Mouse (Mus musculus) embryo, embryonic 11.5 days (tissue): Measurements from ENCODE around the gene Syngr3.

Experiments
- DNase-seq: peaks from one replicate; pipeline ENCODE4 v3.0.0-alpha.2; 2012; ENCODE audit warnings: low read depth, low spot score

Syngr3 gene

GRCm38 (mm10) chr17:24644875-24645721 is 44.7 kb downstream of the Syngr3 start:
- DNase-seq: no peak

- DNase-seq: no peak
These were observed 45.6 kb downstream of the Syngr3 start for GRCm38 (mm10) chr17:24644030-24644715.

DNA sequence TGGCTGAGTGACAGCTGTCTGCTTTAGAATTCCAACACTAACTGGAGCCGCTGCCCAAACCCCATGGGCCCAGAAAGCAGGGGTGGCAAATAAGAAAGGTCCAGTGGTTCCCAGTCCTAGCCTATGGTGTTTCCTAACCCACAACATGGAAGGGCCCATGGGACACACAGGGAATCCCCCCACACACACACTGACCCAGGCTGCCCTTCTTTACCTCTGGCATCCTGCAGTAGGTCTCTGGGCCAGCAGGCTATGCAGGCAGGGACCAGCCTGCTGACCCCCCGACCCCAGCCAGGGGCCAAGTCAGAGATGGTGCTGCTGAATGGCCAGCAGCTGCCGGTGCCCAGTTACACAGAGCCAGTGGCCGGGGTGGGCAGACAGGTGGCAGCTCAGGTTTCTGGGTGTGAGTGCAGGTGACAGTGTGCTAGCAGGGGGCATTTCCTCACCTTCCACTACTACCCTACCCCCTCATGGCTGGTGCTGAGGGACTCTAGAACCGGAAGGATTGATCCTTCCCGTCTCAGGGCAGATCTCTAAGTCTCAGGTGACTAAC is 46.9 kb downstream of the Syngr3 start:
- DNase-seq: no peak

GRCm38 (mm10) chr17:24641944-24642343 is 47.8 kb downstream of the Syngr3 start:
- DNase-seq: no peak

DNA sequence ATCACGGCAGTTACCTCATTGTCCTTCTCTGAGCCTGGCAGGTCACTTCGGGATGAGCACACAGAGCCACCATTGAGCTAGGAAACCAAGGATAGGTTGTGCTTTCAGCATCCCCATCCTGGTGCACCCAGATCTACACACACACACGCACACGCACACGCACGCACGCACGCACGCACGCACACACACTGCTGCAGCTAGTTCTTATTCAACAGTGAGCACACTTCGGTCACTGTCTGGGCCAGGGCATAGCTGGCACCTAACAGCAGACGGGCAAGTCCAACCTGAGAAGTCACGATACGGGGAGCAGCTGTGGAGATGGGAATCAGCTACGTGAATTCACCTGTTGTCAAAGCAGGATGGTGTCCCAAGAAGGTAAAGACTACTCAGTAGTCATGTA is 49.2 kb downstream of the Syngr3 start:
- DNase-seq: no peak

- no peak for DNase-seq
These were observed 49.6 kb downstream of the Syngr3 start for GRCm38 (mm10) chr17:24640119-24640518.

DNA sequence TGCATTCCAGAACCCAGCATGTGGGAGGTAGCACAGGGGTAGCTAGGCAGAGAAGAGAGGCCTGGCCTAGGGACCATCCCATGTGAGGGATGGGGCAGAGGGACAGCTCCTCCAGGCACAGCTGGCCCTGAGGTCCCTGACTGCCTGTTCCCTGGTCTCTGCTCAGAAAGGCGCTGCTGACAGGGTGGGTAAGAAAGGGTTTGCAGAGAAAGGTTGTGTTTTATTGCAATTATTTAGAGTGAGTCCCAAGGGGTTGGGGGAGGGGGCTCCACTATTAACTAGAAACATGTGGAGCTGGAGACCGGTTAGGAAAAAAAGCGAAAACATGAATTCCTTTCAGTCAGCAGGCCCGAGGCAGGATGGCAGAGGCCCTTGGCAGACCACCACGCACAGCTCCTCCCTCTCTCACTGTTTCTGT is 50.2 kb downstream of the Syngr3 start:
- DNase-seq: no peak

DNA sequence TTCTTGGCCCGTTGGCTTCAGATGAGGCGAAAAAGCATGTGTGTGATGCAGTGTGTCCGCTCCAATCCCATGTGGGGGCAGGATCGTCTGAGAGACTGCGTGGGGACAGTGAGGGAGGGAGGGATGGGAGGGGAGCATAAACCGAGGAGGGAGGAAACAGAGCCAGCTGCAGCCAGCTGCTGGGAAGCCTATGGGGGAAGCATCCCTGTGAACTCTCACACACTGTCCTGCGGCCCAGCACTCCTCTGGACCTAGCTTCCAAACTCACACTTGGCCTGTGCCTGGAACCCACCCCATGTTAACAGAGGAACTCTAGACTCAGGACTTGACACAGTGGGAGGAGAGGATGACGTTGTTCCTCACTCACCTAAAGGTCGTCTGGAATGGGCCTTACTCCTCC is 50.9 kb downstream of the Syngr3 start:
- no peak for DNase-seq

DNA sequence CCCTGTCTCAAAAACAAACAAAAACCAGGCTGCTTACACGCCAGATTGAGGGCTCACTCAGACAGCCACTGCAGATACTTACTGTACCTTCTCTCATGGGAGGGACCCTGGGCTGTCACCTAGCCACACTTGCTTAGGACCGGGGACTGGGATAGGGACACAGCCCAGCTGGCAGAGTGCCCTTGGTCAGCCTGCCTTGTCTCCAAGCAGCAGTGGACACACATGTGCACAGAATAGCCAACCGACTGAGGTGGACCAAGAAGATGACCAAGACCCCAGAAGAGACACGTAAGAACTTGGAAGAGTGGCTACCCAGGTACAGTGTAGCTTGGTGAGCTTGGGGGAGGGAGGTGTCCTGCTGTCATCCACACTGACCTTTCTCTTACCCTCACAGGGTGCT is 51.5 kb downstream of the Syngr3 start:
- DNase-seq: no peak

GRCm38 (mm10) chr17:24636781-24637481 is 52.8 kb downstream of the Syngr3 start:
- DNase-seq: no peak

DNA sequence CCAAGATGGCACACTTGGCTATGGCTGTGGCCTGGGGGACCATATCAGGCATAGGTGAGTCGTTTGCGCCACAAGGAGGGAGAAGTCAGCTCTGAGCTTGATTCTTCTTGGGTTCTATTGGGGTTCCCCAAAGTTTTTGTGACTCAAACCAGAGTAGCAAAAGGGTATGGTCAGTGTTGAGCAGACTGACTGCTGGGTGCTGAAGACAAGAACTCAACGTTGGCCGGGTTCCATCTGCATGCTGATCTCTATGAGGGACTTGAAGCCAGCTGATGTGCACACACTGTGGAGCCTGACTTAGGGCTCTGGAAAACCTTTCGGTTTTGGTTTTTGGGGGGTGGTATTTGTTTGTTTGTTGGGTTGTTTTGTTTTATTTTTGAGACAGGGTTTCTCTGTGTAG is 54.1 kb downstream of the Syngr3 start:
- DNase-seq: no peak
